8 mouse cellular contexts compared by ENCODE assay signal in the genomic region with DNA sequence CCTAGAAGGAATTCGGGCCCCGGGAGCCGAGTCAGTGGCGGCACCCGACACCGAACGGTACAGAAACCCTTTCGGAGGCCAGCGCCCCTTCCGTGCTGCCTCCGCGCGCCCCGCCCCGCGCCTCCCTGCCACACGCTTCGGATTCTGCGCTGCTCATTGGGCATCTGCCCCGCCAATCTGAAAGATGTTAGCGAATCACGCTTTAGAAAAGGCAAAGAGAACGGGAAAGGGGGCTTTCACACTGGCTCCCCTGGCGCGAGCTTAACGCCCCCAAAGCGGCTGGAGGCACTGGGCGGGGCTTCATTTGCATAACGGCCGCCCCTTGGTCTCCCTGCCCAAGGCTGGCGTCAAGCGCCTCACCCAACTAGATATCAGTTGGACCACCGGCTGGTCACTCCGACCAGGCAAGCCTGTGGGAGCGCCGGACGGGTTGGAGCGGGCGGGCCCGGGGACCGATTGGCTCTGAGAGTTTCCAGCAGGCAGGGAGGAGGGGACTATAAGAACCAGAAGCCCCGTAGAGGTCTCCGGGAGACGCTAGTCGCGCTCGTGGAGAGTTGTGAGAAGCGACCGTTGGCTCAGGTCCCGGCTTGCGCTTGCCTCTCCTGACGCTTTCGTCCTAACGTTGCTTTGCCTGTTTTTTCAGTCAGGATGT. TPM values are rescaled to one million over a fixed set of nuclear protein-coding genes. Genes with fewer than 3 reads are reported as not detected.
DNase-seq lines count a peak whose midpoint lies in the region; ATAC-seq lines count a peak whose summit lies in the region.

Gene Hspa2, plus strand, starts transcription at position 291 of the 652 bp plus-strand sequence.

- peaks cover 21% of the 10 kb centered on the region for H3K27me3 ChIP-seq in hindbrain, embryonic 16.5 days (replicated peaks; ENCODE audit: control insufficient read depth, insufficient read depth, low read length)

- peaks cover 20% of the 10 kb centered on the region for H3K4me1 ChIP-seq in hindbrain, embryonic 16.5 days (ENCODE audit: control insufficient read depth, insufficient read depth, low read depth, low read length)

- H3K36me3 ChIP-seq in hindbrain, embryonic 16.5 days (ENCODE audit: control insufficient read depth, insufficient read depth, low read length) = no peaks in the 10 kb centered on the region
- no peaks in the 10 kb centered on the region for H3K36me3 ChIP-seq in macrophage (ENCODE audit: inconsistent target)

- peak; percentile 98 for ATAC-seq in hindbrain, embryonic 16.5 days

- no peaks in the 10 kb centered on the region for H3K79me2 ChIP-seq in macrophage (ENCODE audit: inconsistent target)

- H3K27ac ChIP-seq in hindbrain, embryonic 16.5 days (ENCODE audit: low read depth, low read length) = peak within 1 kb of the TSS; percentile 93
- peak within 1 kb of the TSS; percentile 70 for H3K27ac ChIP-seq in macrophage

- peak within 1 kb of the TSS; percentile 93 for H3K4me2 ChIP-seq in hindbrain, embryonic 16.5 days (ENCODE audit: low read length)

- H3K9ac ChIP-seq in hindbrain, embryonic 16.5 days (ENCODE audit: low read depth, low read length) = peak within 1 kb of the TSS; percentile 83

- H3K9me3 ChIP-seq in hindbrain, embryonic 16.5 days (ENCODE audit: control insufficient read depth, low read length) = no peaks in the 10 kb centered on the region

- under 1% methylated on average over 54 of the region's 54 CpGs for WGBS in hindbrain, embryonic 16.5 days
- WGBS in macrophage (ENCODE audit: missing documents) = under 1% methylated on average over 50 of the region's 54 CpGs

- peak; percentile 90 for DNase-seq in WW6 (ENCODE audit: low read depth, low spot score)
- DNase-seq in cerebellum, postnatal 4 days (ENCODE audit: low spot score in 2 of 2) = peak; percentile 99 to 100
- peak; percentile 99 for DNase-seq in gastrocnemius, adult 18-20 months (ENCODE audit: low spot score)
- peak; percentile 100 for DNase-seq in left cerebral cortex, adult 18-20 months (ENCODE audit: low spot score in 2 of 2)
- peak; percentile 99 for DNase-seq in right cerebral cortex, adult 18-20 months
- peak; percentile 100 for DNase-seq in urinary bladder, postnatal 10 days (ENCODE audit: low spot score)

- peak within 1 kb of the TSS; percentile 80 for H3K4me3 ChIP-seq in hindbrain, embryonic 16.5 days (ENCODE audit: low read length)
- H3K4me3 ChIP-seq in macrophage (ENCODE audit: inconsistent target) = peak within 1 kb of the TSS; percentile 47

RNA-seq across cellular contexts. Expression of gene Hspa2, which starts in this region (rescaled TPM):
- total RNA-seq in gastrocnemius, adult 18-20 months (2021) = 1 to 10 TPM; 7.1 to 9.7 TPM
- 9.5 and 10.2 TPM in 2 replicates for polyA plus RNA-seq in hindbrain, embryonic 16.5 days (2015; fragmentation: Nextera tagmentation; extraction: Ambion mirVana)
- total RNA-seq in left cerebral cortex, adult 18-20 months (2021) = 10 to 100 TPM; 63.8 to 79.8 TPM
- 1 to 10 TPM in 14 of 26 experiments, under 1 TPM in 12; 0.45 to 2.4 (median 1.0) TPM for total RNA-seq in macrophage (2018; cell fraction: chromatin; rRNA removed)
- 1 to 10 TPM; 3.6 to 7.4 (median 5.5) TPM for total RNA-seq in macrophage (2018; cell fraction: cytosol; rRNA removed)
- 1 to 10 TPM in 25 of 26 experiments, under 1 TPM in 1; 0.91 to 4.3 (median 2.4) TPM for total RNA-seq in macrophage (2018; cell fraction: nucleus; rRNA removed)
- polyA plus RNA-seq in macrophage (2018) = 4.0 to 5.0 TPM (median 4.9 TPM) in 3 replicates

Comparison
In these comparisons a context has a peak if more than half of its experiments do, and no peak if none do; other contexts are left out.
1. Peak in every context shown above with its lines: DNase-seq, ATAC-seq, H3K4me3 ChIP-seq and H3K27ac ChIP-seq.
2. RNA of gene Hspa2 (total RNA-seq): 63.8 to 79.8 TPM in left cerebral cortex, adult 18-20 months; 7.1 to 9.7 TPM in gastrocnemius, adult 18-20 months; every median in the first group is over 4 times any median in the second.